Mouse (Mus musculus): ENCODE measurements at regions not wholly inside any gene's neighbourhood (a gene's known extent, or its start where the extent isn't known, plus 50 kb on each side); places are given as distances from the start of the nearest gene placed in this dataset.

DNA sequence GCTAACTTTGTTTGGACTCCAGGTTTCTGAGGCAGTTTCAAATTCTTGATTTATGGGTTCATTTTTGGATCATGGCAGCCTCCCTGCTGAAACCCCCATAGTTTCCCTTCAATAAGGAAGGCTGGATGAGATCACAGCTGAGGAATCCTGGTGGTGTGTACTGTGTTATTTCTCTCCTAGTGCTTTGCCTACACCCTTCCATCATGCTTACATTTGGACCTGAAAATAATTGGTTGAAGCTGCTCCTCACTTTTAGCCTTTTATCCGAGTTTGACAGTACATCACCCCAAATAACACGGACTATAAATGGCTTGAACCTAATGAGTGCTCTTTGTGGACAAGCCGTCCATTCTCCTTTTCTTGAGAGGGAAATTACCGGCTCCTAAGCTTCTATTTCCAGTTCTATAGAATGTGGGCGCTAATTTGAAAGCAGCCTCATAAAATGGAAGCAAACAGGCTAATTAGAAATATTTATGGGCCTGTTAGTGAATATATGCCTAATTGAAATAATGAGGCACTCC, 122.5 kb upstream of the Nrsn1 start:
- TF ChIP-seq POLR2AphosphoS2 (IDR thresholded peaks at IDR 0.05; ENCODE audit: insufficient read length, low read depth) (no peak), POLR2A (IDR thresholded peaks at IDR 0.05; ENCODE audit: insufficient read length, low read depth) (no peak), MAX (IDR thresholded peaks at IDR 0.05; ENCODE audit: low read depth) (no peak)

All from myocyte (in vitro differentiated cells).